Mouse (Mus musculus) cerebellum, adult 2 months (tissue): ENCODE results near the gene D7Ertd443e. TPM values are rescaled to one million over a fixed set of nuclear protein-coding genes. Genes with fewer than 3 reads are reported as not detected.

Experiments
- DNase-seq, 2 experiments: peaks; one replicate each; pipeline ENCODE4 v3.0.0; 2021
- H3K27ac ChIP-seq: fragments of 200-500 bp; 2 replicates; pipeline ENCODE4 v1.5.1; 2012; ENCODE audit warnings: low read length, control low read depth, inconsistent platforms; ENCODE audit not compliant: insufficient read depth
- H3K27me3 ChIP-seq: fragments of 200-500 bp; 2 replicates; pipeline ENCODE4 v1.6.1; 2012; ENCODE audit warnings: inconsistent platforms, mild to moderate bottlenecking, low read length, moderate library complexity; ENCODE audit not compliant: control insufficient read depth, insufficient read depth
- H3K4me1 ChIP-seq: fragments of 200-500 bp; 2 replicates; pipeline ENCODE4 v1.6.1; 2011; ENCODE audit warnings: low read length; ENCODE audit not compliant: control insufficient read depth, insufficient read depth
- H3K4me3 ChIP-seq: fragments of 200-500 bp; replicated peaks from 2 replicates; pipeline ENCODE3; 2011; ENCODE audit warnings: mild to moderate bottlenecking, low read depth, low read length, control low read depth; ENCODE audit not compliant: insufficient read depth
- CTCF ChIP-seq: fragments of 200-500 bp; IDR thresholded peaks from 2 replicates; pipeline ENCODE4 v1.5.1; 2011; ENCODE audit warnings: low read depth, mild to moderate bottlenecking, control low read depth, low read length, moderate library complexity, borderline replicate concordance; ENCODE audit not compliant: insufficient read depth
- POLR2A ChIP-seq: fragments of 200-500 bp; IDR thresholded peaks from 2 replicates; pipeline ENCODE4 v1.6.1; 2011; ENCODE audit warnings: low read length, control low read depth, borderline replicate concordance; ENCODE audit not compliant: insufficient read depth
- WGBS: fragments of 180-500 bp; shearing (Covaris S2); methylation state at CpG from one replicate; pipeline ENCODE4 v1.1.7; 2018; 5-methylcytosine and 5-hydroxymethylcytosine counted together
- polyA plus RNA-seq: library from polyadenylated mRNA; depleted of rRNA; stranded (reverse); fragments of >200 nt; gene quantifications from 2 replicates; pipeline ENCODE4 v1.2.3, GENCODE M21; 2012

D7Ertd443e gene
- polyA plus RNA-seq, 1 experiment: 7.4 TPM

GRCm38 (mm10) chr7:134272956-134273355 is 112.5 kb downstream of the D7Ertd443e start:
- DNase-seq: peak; percentile 15 to 24
- Histone ChIP-seq H3K27ac (no peak overlapping the region), H3K4me3 (no peak overlapping the region), H3K4me1 (0 out of 2 replicates have a peak, but pooled peaks cover 2% of the 10 kb centered on the region), H3K27me3 (no peaks in the 10 kb centered on the region; the same call in 1 of the 2 replicates)
- TF ChIP-seq POLR2A: no peak
- TF ChIP-seq CTCF: no peak
- 25% methylated on average over 5 of the region's 5 CpGs for WGBS

- DNase-seq: no peak
- H3K27me3 ChIP-seq: no peaks in the 10 kb centered on the region; the same call in 1 of the 2 replicates
- 64% methylated on average over 4 of the region's 4 CpGs for WGBS
- TF ChIP-seq POLR2A: no peak
- TF ChIP-seq CTCF: no peak
- 0 out of 2 replicates have a peak, but pooled peaks cover 2% of the 10 kb centered on the region for H3K4me1 ChIP-seq
- H3K27ac ChIP-seq: no peak overlapping the region
- no peak overlapping the region for H3K4me3 ChIP-seq
Measured at GRCm38 (mm10) chr7:134272421-134272820, 113.0 kb downstream of the D7Ertd443e start.

GRCm38 (mm10) chr7:134265783-134266182 is 119.7 kb downstream of the D7Ertd443e start:
- H3K27ac ChIP-seq: no peak overlapping the region
- no peaks in the 10 kb centered on the region for H3K4me1 ChIP-seq
- WGBS: 85% methylated on average over 4 of the region's 4 CpGs
- no peak for TF ChIP-seq POLR2A
- no peak for TF ChIP-seq CTCF
- DNase-seq: no peak
- no peak overlapping the region for H3K4me3 ChIP-seq
- H3K27me3 ChIP-seq: no peaks in the 10 kb centered on the region

GRCm38 (mm10) chr7:134263146-134263906 is 122.1 kb downstream of the D7Ertd443e start:
- 48% methylated on average over 4 of the region's 4 CpGs for WGBS
- H3K4me1 ChIP-seq: no peaks in the 10 kb centered on the region
- no peaks in the 10 kb centered on the region for H3K27me3 ChIP-seq
- TF ChIP-seq POLR2A (no peak), CTCF (peak; percentile 76)
- H3K27ac ChIP-seq: no peak overlapping the region
- H3K4me3 ChIP-seq: no peak overlapping the region
- peak; percentile 25 to 63 for DNase-seq

GRCm38 (mm10) chr7:134261003-134261701 is 124.3 kb downstream of the D7Ertd443e start:
- H3K27ac ChIP-seq: no peak overlapping the region
- no peaks in the 10 kb centered on the region for H3K27me3 ChIP-seq
- no peaks in the 10 kb centered on the region for H3K4me1 ChIP-seq
- H3K4me3 ChIP-seq: no peak overlapping the region
- TF ChIP-seq POLR2A (no peak), CTCF (no peak)
- 31% methylated on average over 4 of the region's 4 CpGs for WGBS
- DNase-seq: peak in 1 of 2 experiments; percentile 6

- Histone ChIP-seq H3K27ac (no peak overlapping the region), H3K4me3 (no peak overlapping the region), H3K4me1 (no peaks in the 10 kb centered on the region), H3K27me3 (no peaks in the 10 kb centered on the region)
- TF ChIP-seq POLR2A: no peak
- no peak for TF ChIP-seq CTCF
- no peak for DNase-seq
- 88% methylated on average over 7 of the region's 7 CpGs for WGBS
Measured at GRCm38 (mm10) chr7:134250273-134250870, 135.1 kb downstream of the D7Ertd443e start.

GRCm38 (mm10) chr7:134248041-134248440 is 137.4 kb downstream of the D7Ertd443e start:
- Histone ChIP-seq H3K4me3 (no peak overlapping the region), H3K27me3 (no peaks in the 10 kb centered on the region), H3K4me1 (no peaks in the 10 kb centered on the region), H3K27ac (no peak overlapping the region)
- no peak for DNase-seq
- TF ChIP-seq POLR2A: no peak
- no peak for TF ChIP-seq CTCF
- WGBS: 100% methylated on average over 2 of the region's 2 CpGs
